Mouse (Mus musculus): ENCODE data around the gene Noa1. TPM values are rescaled to one million over a fixed set of nuclear protein-coding genes. Genes with fewer than 3 reads are reported as not detected.

Noa1 gene
- 14.0 and 19.6 TPM in 2 replicates for polyA plus RNA-seq (2021; fragmentation: Nextera tagmentation)
- long read RNA-seq, experiment 1, transcript Noa1-201 (7 exons, 2,288 nt) = major isoform, 185 of 193 reads
- long read RNA-seq, experiment 1, partial matches to known transcripts = 0 of 193 reads
- long read RNA-seq, experiment 1, other reads (novel, unspliced or antisense) = 7 of 193 reads
- long read RNA-seq, experiment 2, transcript Noa1-201 (7 exons, 2,288 nt) = major isoform, 20 of 26 reads
- long read RNA-seq, experiment 2, partial matches to known transcripts = 5 of 26 reads
- long read RNA-seq, experiment 2, other reads (novel, unspliced or antisense) = 0 of 26 reads

DNA sequence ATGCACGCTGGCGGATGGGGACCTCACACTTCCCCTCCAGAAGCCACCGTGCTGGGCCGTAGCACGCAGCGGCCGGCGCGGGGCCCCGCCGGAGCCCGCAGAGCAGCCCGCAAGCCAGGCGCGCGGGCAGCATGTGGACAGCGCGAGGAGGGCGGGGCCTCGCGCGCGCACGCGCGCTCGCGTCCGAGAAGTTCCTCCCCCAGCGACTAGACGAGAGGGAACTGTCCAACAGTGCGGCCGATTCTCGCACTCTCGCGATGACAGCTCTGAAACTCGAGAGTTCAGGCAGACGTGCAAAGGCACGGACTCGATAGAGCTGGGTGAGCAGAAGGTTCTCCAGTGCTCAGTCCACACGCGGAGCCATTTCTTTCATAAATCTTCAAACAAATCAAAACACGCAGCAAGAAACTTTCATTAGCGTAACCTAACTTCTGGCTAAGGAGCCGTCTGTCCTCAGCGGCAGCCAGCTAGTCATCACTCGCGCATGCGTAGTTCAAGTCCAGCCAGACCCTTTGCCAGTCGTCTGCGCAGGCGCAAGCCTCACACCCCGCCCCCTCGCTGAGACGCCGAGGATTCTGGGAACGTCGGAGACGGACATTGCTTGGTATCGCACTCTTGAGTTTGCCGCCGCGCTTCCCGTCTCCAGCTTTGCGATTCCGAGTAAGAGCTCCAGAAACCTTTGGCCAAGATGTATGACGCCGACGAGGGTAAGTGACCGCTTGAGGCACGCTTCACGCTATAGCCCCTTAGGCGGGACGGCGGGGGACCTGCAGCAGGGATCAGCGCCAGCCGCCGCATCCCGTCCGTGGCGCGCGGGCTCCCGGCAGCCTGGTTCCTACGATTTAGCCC is at the start of gene Noa1, which contains the start of gene Polr2b:
Gene Noa1, minus strand, starts transcription at position 161 of the 849 bp plus-strand sequence.
Gene Polr2b, plus strand, starts transcription at position 224 of the 849 bp plus-strand sequence.

DNA sequence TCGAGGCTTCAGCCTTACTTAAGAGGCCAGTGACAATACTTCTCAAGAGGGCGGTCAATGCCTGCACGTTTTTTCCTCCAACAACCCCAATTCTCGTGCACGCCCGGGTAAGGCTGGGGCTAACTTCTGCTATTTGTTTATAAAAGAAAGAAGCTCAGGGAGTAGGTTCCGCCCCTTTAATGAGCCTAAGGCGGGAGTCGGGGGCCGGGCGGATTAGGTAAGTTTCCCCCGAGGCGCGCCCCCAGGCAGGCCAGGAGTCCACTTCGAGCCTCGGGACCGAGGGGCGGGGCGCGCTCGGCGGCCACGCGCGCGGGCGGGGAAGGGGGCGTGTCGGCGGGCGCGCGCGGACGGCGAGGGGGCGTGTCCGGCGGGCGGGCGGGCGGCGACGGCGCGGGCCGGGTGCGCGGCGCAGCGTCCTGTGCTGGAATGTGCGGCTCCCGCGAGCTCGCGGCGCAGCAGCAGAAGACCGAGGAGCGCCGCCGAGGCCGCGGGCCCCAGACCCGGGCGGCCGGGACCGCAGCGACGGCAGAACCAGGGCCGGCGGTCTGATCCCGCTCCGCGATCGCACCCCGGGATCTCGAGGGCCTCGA is 44.7 kb downstream of the Noa1 start, which contains the start of gene Rest:
Gene Rest, plus strand, starts transcription at position 411 of the 590 bp plus-strand sequence.

Other genes with a start within 250 kb of the Noa1 start
- gene Hopx, start 195.0 kb downstream of the Noa1 start, polyA plus RNA-seq (2021; fragmentation: Nextera tagmentation) = 16.7 and 22.3 TPM in 2 replicates
- gene Spink2, start 98.6 kb downstream of the Noa1 start, polyA plus RNA-seq (2021; fragmentation: Nextera tagmentation) = not detected in 2 replicates
- gene Rest, start 44.6 kb downstream of the Noa1 start, polyA plus RNA-seq (2021; fragmentation: Nextera tagmentation) = 1.4 and 1.9 TPM in 2 replicates
- 20.8 and 26.5 TPM in 2 replicates for gene Polr2b, start 63 bp upstream of the Noa1 start, polyA plus RNA-seq (2021; fragmentation: Nextera tagmentation)
- 5.7 and 62.9 TPM in 2 replicates for gene Igfbp7, start 98.0 kb upstream of the Noa1 start, polyA plus RNA-seq (2021; fragmentation: Nextera tagmentation)